In genomic region chr9:107298059-107298780, GRCm38 (mm10) we compare ENCODE assay signal across 8 mouse cellular contexts. TPM values are rescaled to one million over a fixed set of nuclear protein-coding genes. Genes with fewer than 3 reads are reported as not detected.
DNase-seq lines count a peak whose midpoint lies in the region; ATAC-seq and TF ChIP-seq lines count a peak whose summit lies in the region.

No protein-coding gene starts in this region.

- H3K4me3 ChIP-seq in ES-Bruce4 (ENCODE audit: low read depth, low read length), result peak overlapping the region; percentile 90; the same call in 1 of the 2 replicates
- H3K4me3 ChIP-seq in embryonic facial prominence, embryonic 12.5 days, result peak overlapping the region; percentile 60; the same call in 1 of the 2 replicates
- no peak overlapping the region for H3K4me3 ChIP-seq in hindbrain, embryonic 16.5 days (ENCODE audit: low read length)
- peak overlapping the region; percentile 65 for H3K4me3 ChIP-seq in liver, embryonic 13.5 days (replicated peaks)

- peak overlapping the region; percentile 50 for H3K27ac ChIP-seq in ES-Bruce4 (ENCODE audit: insufficient read depth, low read length)
- no peak overlapping the region for H3K27ac ChIP-seq in embryonic facial prominence, embryonic 12.5 days
- no peak overlapping the region for H3K27ac ChIP-seq in hindbrain, embryonic 16.5 days (ENCODE audit: low read depth, low read length)
- peak overlapping the region; percentile 95 for H3K27ac ChIP-seq in liver, embryonic 13.5 days

- intact Hi-C loops in gastrocnemius, postnatal 14 days (cut with DNase I; ENCODE audit: low total_unique reads), result no loop called here

- ATAC-seq in embryonic facial prominence, embryonic 12.5 days (ENCODE audit: insufficient number of reproducible peaks, insufficient read depth, low FRiP score, low TSS enrichment), result no peak
- ATAC-seq in hindbrain, embryonic 16.5 days, result no peak
- peak; percentile 65 for ATAC-seq in liver, embryonic 13.5 days (ENCODE audit: low read depth)

- H3K36me3 ChIP-seq in ES-Bruce4 (ENCODE audit: control insufficient read depth, insufficient read depth, low read length, poor library complexity, severe bottlenecking), result peaks cover 10% of the 10 kb centered on the region
- H3K36me3 ChIP-seq in embryonic facial prominence, embryonic 12.5 days, result peaks cover 21% of the 10 kb centered on the region
- peaks cover 8% of the 10 kb centered on the region; the same call in 1 of the 2 replicates for H3K36me3 ChIP-seq in hindbrain, embryonic 16.5 days (ENCODE audit: control insufficient read depth, insufficient read depth, low read length)
- H3K36me3 ChIP-seq in liver, embryonic 13.5 days, result peaks cover 29% of the 10 kb centered on the region

- DNase-seq in liver, embryonic 13.5 days, result peak; percentile 64
- no peak for DNase-seq in adrenal gland, postnatal 4 days (ENCODE audit: low spot score in 2 of 2)
- DNase-seq in ovary, adult 18-20 months (ENCODE audit: low spot score), result no peak
- DNase-seq in layer of hippocampus, postnatal 36 days, result no peak
- DNase-seq in gastrocnemius, postnatal 14 days, result no peak

- H3K9ac ChIP-seq in ES-Bruce4 (ENCODE audit: low read depth, poor library complexity, severe bottlenecking), result peak overlapping the region; percentile 73; the same call in 1 of the 2 replicates
- H3K9ac ChIP-seq in embryonic facial prominence, embryonic 12.5 days, result no peak overlapping the region
- no peak overlapping the region for H3K9ac ChIP-seq in hindbrain, embryonic 16.5 days (ENCODE audit: low read depth, low read length)
- H3K9ac ChIP-seq in liver, embryonic 13.5 days, result peak overlapping the region; percentile 76

- TF ChIP-seq POLR2A in ES-Bruce4 (IDR thresholded peaks at IDR 0.05; ENCODE audit: insufficient read depth, low read length), result no peak

- TF ChIP-seq EP300 in ES-Bruce4 (IDR thresholded peaks at IDR 0.05; ENCODE audit: insufficient read depth, low read depth, low read length), result no peak

- H3K27me3 ChIP-seq in ES-Bruce4 (ENCODE audit: control insufficient read depth, insufficient read depth, low read length, poor library complexity, severe bottlenecking), result no peaks in the 10 kb centered on the region
- no peaks in the 10 kb centered on the region for H3K27me3 ChIP-seq in embryonic facial prominence, embryonic 12.5 days
- H3K27me3 ChIP-seq in hindbrain, embryonic 16.5 days (replicated peaks; ENCODE audit: control insufficient read depth, insufficient read depth, low read length), result no peaks in the 10 kb centered on the region
- 0 out of 2 replicates have a peak, but pooled peaks cover under 1% of the 10 kb centered on the region for H3K27me3 ChIP-seq in liver, embryonic 13.5 days

- no peaks in the 10 kb centered on the region for H3K9me3 ChIP-seq in ES-Bruce4 (replicated peaks; ENCODE audit: control insufficient read depth, insufficient read depth, low read length, poor library complexity, severe bottlenecking)
- no peaks in the 10 kb centered on the region for H3K9me3 ChIP-seq in embryonic facial prominence, embryonic 12.5 days
- no peaks in the 10 kb centered on the region for H3K9me3 ChIP-seq in hindbrain, embryonic 16.5 days (ENCODE audit: control insufficient read depth, low read length)
- H3K9me3 ChIP-seq in liver, embryonic 13.5 days (replicated peaks), result no peaks in the 10 kb centered on the region

- no peak for TF ChIP-seq CTCF in ES-Bruce4 (IDR thresholded peaks at IDR 0.05; ENCODE audit: low read depth, low read length)

- WGBS in embryonic facial prominence, embryonic 12.5 days, result 81% methylated on average over 8 of the region's 8 CpGs
- WGBS in hindbrain, embryonic 16.5 days, result 78% methylated on average over 8 of the region's 8 CpGs
- WGBS in liver, embryonic 13.5 days (ENCODE audit: insufficient replicate concordance), result 57% methylated on average over 8 of the region's 8 CpGs

- H3K4me2 ChIP-seq in embryonic facial prominence, embryonic 12.5 days (replicated peaks), result peak overlapping the region; percentile 64
- H3K4me2 ChIP-seq in hindbrain, embryonic 16.5 days (ENCODE audit: low read length), result peak overlapping the region; percentile 85
- peak overlapping the region; percentile 93 for H3K4me2 ChIP-seq in liver, embryonic 13.5 days

- H3K4me1 ChIP-seq in ES-Bruce4 (ENCODE audit: control insufficient read depth, insufficient read depth, low read length), result peaks cover 9% of the 10 kb centered on the region
- peaks cover 17% of the 10 kb centered on the region; the same call in 1 of the 2 replicates for H3K4me1 ChIP-seq in embryonic facial prominence, embryonic 12.5 days
- H3K4me1 ChIP-seq in hindbrain, embryonic 16.5 days (ENCODE audit: control insufficient read depth, insufficient read depth, low read depth, low read length), result peaks cover 8% of the 10 kb centered on the region
- H3K4me1 ChIP-seq in liver, embryonic 13.5 days (replicated peaks), result peaks cover 81% of the 10 kb centered on the region

RNA-seq across cellular contexts. Expression of gene Cish, which starts 2.4 kb away (rescaled TPM):
- 12.6 and 13.7 TPM in 2 replicates for polyA plus RNA-seq in ES-Bruce4 (2011; ENCODE audit: insufficient read depth, insufficient read length, low read depth, missing spikeins)
- polyA plus RNA-seq in embryonic facial prominence, embryonic 12.5 days (2016; fragmentation: Nextera tagmentation; extraction: Ambion mirVana), result 8.4 and 12.0 TPM in 2 replicates
- 10.9 and 13.7 TPM in 2 replicates for polyA plus RNA-seq in hindbrain, embryonic 16.5 days (2015; fragmentation: Nextera tagmentation; extraction: Ambion mirVana)
- polyA plus RNA-seq in liver, embryonic 13.5 days (2015; fragmentation: Nextera tagmentation; extraction: Ambion mirVana), result 10.7 and 12.2 TPM in 2 replicates
- total RNA-seq in adrenal gland, postnatal 4 days (2021), result 10 to 100 TPM; 17.8 to 22.5 TPM
- 1 to 10 TPM; 3.8 to 3.9 TPM for total RNA-seq in layer of hippocampus, postnatal 36 days (2021)
- total RNA-seq in gastrocnemius, postnatal 14 days (2021), result 10 to 100 TPM; 17.2 to 23.8 TPM

RNA-seq across cellular contexts. Expression of gene Mapkapk3, which starts 8.5 kb away (rescaled TPM):
- 71.8 and 74.9 TPM in 2 replicates for polyA plus RNA-seq in ES-Bruce4 (2011; ENCODE audit: insufficient read depth, insufficient read length, low read depth, missing spikeins)
- polyA plus RNA-seq in embryonic facial prominence, embryonic 12.5 days (2016; fragmentation: Nextera tagmentation; extraction: Ambion mirVana), result 5.2 and 6.8 TPM in 2 replicates
- polyA plus RNA-seq in hindbrain, embryonic 16.5 days (2015; fragmentation: Nextera tagmentation; extraction: Ambion mirVana), result 3.2 TPM in 2 replicates
- 9.1 and 10.2 TPM in 2 replicates for polyA plus RNA-seq in liver, embryonic 13.5 days (2015; fragmentation: Nextera tagmentation; extraction: Ambion mirVana)
- 10 to 100 TPM; 24.6 to 27.3 TPM for total RNA-seq in adrenal gland, postnatal 4 days (2021)
- total RNA-seq in layer of hippocampus, postnatal 36 days (2021), result 1 to 10 TPM; 1.6 to 2.9 TPM
- 10 to 100 TPM; 14.6 to 15.9 TPM for total RNA-seq in gastrocnemius, postnatal 14 days (2021)

RNA-seq across cellular contexts. Expression of gene Hemk1, which starts 39.9 kb away (rescaled TPM):
- polyA plus RNA-seq in ES-Bruce4 (2011; ENCODE audit: insufficient read depth, insufficient read length, low read depth, missing spikeins), result 8.1 and 11.0 TPM in 2 replicates
- polyA plus RNA-seq in embryonic facial prominence, embryonic 12.5 days (2016; fragmentation: Nextera tagmentation; extraction: Ambion mirVana), result 12.4 and 13.2 TPM in 2 replicates
- polyA plus RNA-seq in hindbrain, embryonic 16.5 days (2015; fragmentation: Nextera tagmentation; extraction: Ambion mirVana), result 17.5 and 18.7 TPM in 2 replicates
- 3.6 and 3.8 TPM in 2 replicates for polyA plus RNA-seq in liver, embryonic 13.5 days (2015; fragmentation: Nextera tagmentation; extraction: Ambion mirVana)
- total RNA-seq in adrenal gland, postnatal 4 days (2021), result 10 to 100 TPM; 19.5 to 23.7 TPM
- total RNA-seq in layer of hippocampus, postnatal 36 days (2021), result 10 to 100 TPM; 17.2 to 19.5 TPM
- total RNA-seq in gastrocnemius, postnatal 14 days (2021), result 10 to 100 TPM; 12.0 to 13.2 TPM

RNA-seq across cellular contexts. Expression of gene 6430571L13Rik, which starts 42.2 kb away (rescaled TPM):
- 0.30 and 0.43 TPM in 2 replicates for polyA plus RNA-seq in ES-Bruce4 (2011; ENCODE audit: insufficient read depth, insufficient read length, low read depth, missing spikeins)
- 1.4 and 1.8 TPM in 2 replicates for polyA plus RNA-seq in embryonic facial prominence, embryonic 12.5 days (2016; fragmentation: Nextera tagmentation; extraction: Ambion mirVana)
- 9.8 and 11.4 TPM in 2 replicates for polyA plus RNA-seq in hindbrain, embryonic 16.5 days (2015; fragmentation: Nextera tagmentation; extraction: Ambion mirVana)
- 0.03 and 0.09 TPM in 2 replicates for polyA plus RNA-seq in liver, embryonic 13.5 days (2015; fragmentation: Nextera tagmentation; extraction: Ambion mirVana)
- total RNA-seq in adrenal gland, postnatal 4 days (2021), result 1 to 10 TPM; 4.2 to 4.3 TPM
- total RNA-seq in layer of hippocampus, postnatal 36 days (2021), result 1 to 10 TPM; 1.5 to 1.9 TPM
- 10 to 100 TPM; 41.9 to 49.8 TPM for total RNA-seq in gastrocnemius, postnatal 14 days (2021)

Comparison
In these comparisons a context has a peak if more than half of its experiments do, and no peak if none do; other contexts are left out.
1. H3K27ac ChIP-seq: peak in ES-Bruce4 (single experiment) and liver, embryonic 13.5 days (single experiment); none in embryonic facial prominence, embryonic 12.5 days (single experiment) and hindbrain, embryonic 16.5 days (single experiment).
2. H3K9ac ChIP-seq: peak in ES-Bruce4 (single experiment) and liver, embryonic 13.5 days (single experiment); none in embryonic facial prominence, embryonic 12.5 days (single experiment) and hindbrain, embryonic 16.5 days (single experiment).
3. Peak in every context shown above with its lines, with median percentiles within 50 percentile points of each other: H3K4me2 ChIP-seq.